Mouse (Mus musculus): ENCODE data around the gene Rph3al. TPM values are rescaled to one million over a fixed set of nuclear protein-coding genes. Genes with fewer than 3 reads are reported as not detected.

Rph3al gene
- polyA plus RNA-seq, 1 experiment from 2014 or later = 12.7 TPM

DNA sequence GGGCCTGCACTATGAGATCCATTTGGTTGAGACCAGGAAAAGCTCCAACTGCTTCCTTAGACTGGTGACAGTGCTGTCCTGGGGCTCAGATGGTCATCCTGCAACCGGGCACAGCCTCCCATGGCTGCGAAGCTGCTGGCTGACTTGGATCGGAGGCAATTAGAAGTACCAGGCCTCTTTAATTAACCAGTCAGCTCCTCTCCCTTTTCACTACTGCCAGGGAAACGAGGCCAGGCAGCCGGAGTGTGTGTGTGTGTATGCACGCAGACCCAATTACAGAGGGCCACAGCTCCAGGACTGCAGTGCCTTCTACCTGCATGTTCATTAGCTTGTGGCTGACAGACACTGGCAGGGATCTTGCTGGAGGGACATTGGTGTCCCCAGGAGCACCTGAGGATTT, 36.9 kb downstream of the Rph3al start:
- H3K27ac ChIP-seq = no peak overlapping the region
- H3K36me3 ChIP-seq = no peaks in the 10 kb centered on the region
- no peak overlapping the region for H3K4me2 ChIP-seq
- no peaks in the 10 kb centered on the region for H3K9me3 ChIP-seq
- H3K4me3 ChIP-seq (replicated peaks) = no peak overlapping the region
- no peaks in the 10 kb centered on the region for H3K27me3 ChIP-seq (replicated peaks)
- H3K4me1 ChIP-seq = peaks cover 18% of the 10 kb centered on the region
- no peak for ATAC-seq (ENCODE audit: insufficient read depth, low FRiP score, low read depth)
- 87% methylated on average over 6 of the region's 6 CpGs for WGBS
- H3K9ac ChIP-seq = no peak overlapping the region

- 45% methylated on average over 9 of the region's 9 CpGs for WGBS
- Histone ChIP-seq H3K4me3 (replicated peaks) (no peak overlapping the region), H3K27me3 (replicated peaks) (no peaks in the 10 kb centered on the region), H3K9ac (no peak overlapping the region), H3K27ac (no peak overlapping the region), H3K4me1 (peaks cover 6% of the 10 kb centered on the region; the same call in 1 of the 2 replicates), H3K4me2 (no peak overlapping the region), H3K36me3 (no peaks in the 10 kb centered on the region), H3K9me3 (no peaks in the 10 kb centered on the region)
- no peak for ATAC-seq (ENCODE audit: insufficient read depth, low FRiP score, low read depth)
Measured at GRCm38 (mm10) chr11:75899676-75900075, 38.6 kb downstream of the Rph3al start.

GRCm38 (mm10) chr11:75898532-75898931, 39.7 kb downstream of the Rph3al start:
- H3K9ac ChIP-seq = no peak overlapping the region
- H3K4me3 ChIP-seq (replicated peaks) = no peak overlapping the region
- H3K27ac ChIP-seq = no peak overlapping the region
- no peaks in the 10 kb centered on the region for H3K36me3 ChIP-seq
- no peak for ATAC-seq (ENCODE audit: insufficient read depth, low FRiP score, low read depth)
- 91% methylated on average over 9 of the region's 9 CpGs for WGBS
- no peaks in the 10 kb centered on the region for H3K27me3 ChIP-seq (replicated peaks)
- no peak overlapping the region for H3K4me2 ChIP-seq
- H3K4me1 ChIP-seq = no peaks in the 10 kb centered on the region
- no peaks in the 10 kb centered on the region for H3K9me3 ChIP-seq

- Histone ChIP-seq H3K4me1 (no peaks in the 10 kb centered on the region), H3K9me3 (no peaks in the 10 kb centered on the region), H3K27me3 (replicated peaks) (no peaks in the 10 kb centered on the region), H3K27ac (no peak overlapping the region), H3K36me3 (no peaks in the 10 kb centered on the region), H3K4me3 (replicated peaks) (no peak overlapping the region), H3K9ac (no peak overlapping the region), H3K4me2 (no peak overlapping the region)
- ATAC-seq (ENCODE audit: insufficient read depth, low FRiP score, low read depth) = no peak
- WGBS = 74% methylated on average over 12 of the region's 12 CpGs
Measured at GRCm38 (mm10) chr11:75894791-75895420, 43.3 kb downstream of the Rph3al start.

- Histone ChIP-seq H3K27me3 (replicated peaks) (no peaks in the 10 kb centered on the region), H3K27ac (no peak overlapping the region), H3K4me1 (no peaks in the 10 kb centered on the region), H3K9me3 (no peaks in the 10 kb centered on the region), H3K4me2 (no peak overlapping the region), H3K9ac (no peak overlapping the region), H3K36me3 (no peaks in the 10 kb centered on the region), H3K4me3 (replicated peaks) (no peak overlapping the region)
- 71% methylated on average over 2 of the region's 2 CpGs for WGBS
- ATAC-seq (ENCODE audit: insufficient read depth, low FRiP score, low read depth) = no peak
Measured at GRCm38 (mm10) chr11:75893956-75894355, 44.3 kb downstream of the Rph3al start.

GRCm38 (mm10) chr11:75887349-75887748, 50.9 kb downstream of the Rph3al start:
- Histone ChIP-seq H3K36me3 (no peaks in the 10 kb centered on the region), H3K27ac (no peak overlapping the region), H3K4me3 (replicated peaks) (no peak overlapping the region), H3K4me1 (no peaks in the 10 kb centered on the region), H3K9ac (no peak overlapping the region), H3K27me3 (replicated peaks) (no peaks in the 10 kb centered on the region), H3K9me3 (no peaks in the 10 kb centered on the region), H3K4me2 (no peak overlapping the region)
- ATAC-seq (ENCODE audit: insufficient read depth, low FRiP score, low read depth) = no peak
- 76% methylated on average over 3 of the region's 3 CpGs for WGBS

- no peak overlapping the region for H3K27ac ChIP-seq
- no peak overlapping the region for H3K9ac ChIP-seq
- H3K27me3 ChIP-seq (replicated peaks) = no peaks in the 10 kb centered on the region
- no peak for ATAC-seq (ENCODE audit: insufficient read depth, low FRiP score, low read depth)
- H3K36me3 ChIP-seq = no peaks in the 10 kb centered on the region
- H3K4me3 ChIP-seq (replicated peaks) = no peak overlapping the region
- H3K4me2 ChIP-seq = no peak overlapping the region
- H3K9me3 ChIP-seq = no peaks in the 10 kb centered on the region
- no peaks in the 10 kb centered on the region for H3K4me1 ChIP-seq
- 81% methylated on average over 3 of the region's 3 CpGs for WGBS
Measured at GRCm38 (mm10) chr11:75881234-75881633, 57.0 kb downstream of the Rph3al start.

- ATAC-seq (ENCODE audit: insufficient read depth, low FRiP score, low read depth) = no peak
- H3K4me1 ChIP-seq = no peaks in the 10 kb centered on the region
- H3K9ac ChIP-seq = no peak overlapping the region
- WGBS = 47% methylated on average over 8 of the region's 8 CpGs
- no peak overlapping the region for H3K4me2 ChIP-seq
- H3K36me3 ChIP-seq = no peaks in the 10 kb centered on the region
- no peak overlapping the region for H3K4me3 ChIP-seq (replicated peaks)
- no peaks in the 10 kb centered on the region for H3K27me3 ChIP-seq (replicated peaks)
- no peak overlapping the region for H3K27ac ChIP-seq
- no peaks in the 10 kb centered on the region for H3K9me3 ChIP-seq
Measured at GRCm38 (mm10) chr11:75880064-75880463, 58.2 kb downstream of the Rph3al start.

DNA sequence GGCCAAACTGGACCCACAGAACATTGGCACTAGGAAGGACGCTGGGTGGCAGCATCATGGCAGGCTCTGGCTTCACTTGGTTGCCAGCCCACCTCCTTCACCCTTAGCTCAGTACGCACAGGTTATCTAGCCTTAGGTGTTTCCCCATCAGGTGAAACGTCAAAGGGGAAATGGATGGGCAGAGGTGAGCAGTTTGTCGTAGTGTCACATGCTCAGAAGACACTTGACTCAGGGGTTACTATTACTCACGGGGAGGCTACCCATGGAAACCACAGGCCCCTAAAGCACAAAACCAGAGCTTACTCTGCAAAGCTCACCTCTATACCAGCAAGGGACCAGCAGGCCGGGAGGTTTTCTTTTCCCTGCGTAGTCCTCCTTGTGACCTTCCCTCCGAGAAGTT, 59.8 kb downstream of the Rph3al start:
- no peak for ATAC-seq (ENCODE audit: insufficient read depth, low FRiP score, low read depth)

GRCm38 (mm10) chr11:75876043-75876780, 62.0 kb downstream of the Rph3al start:
- H3K4me3 ChIP-seq (replicated peaks) = no peak overlapping the region
- H3K9me3 ChIP-seq = no peaks in the 10 kb centered on the region
- H3K27ac ChIP-seq = no peak overlapping the region
- no peaks in the 10 kb centered on the region for H3K27me3 ChIP-seq (replicated peaks)
- H3K36me3 ChIP-seq = no peaks in the 10 kb centered on the region
- no peak overlapping the region for H3K9ac ChIP-seq
- H3K4me2 ChIP-seq = no peak overlapping the region
- peak; percentile 68 for ATAC-seq (ENCODE audit: insufficient read depth, low FRiP score, low read depth)
- no peaks in the 10 kb centered on the region for H3K4me1 ChIP-seq
- WGBS = 26% methylated on average over 15 of the region's 15 CpGs

More for the DNA sequence above, 59.8 kb downstream of the Rph3al start:
- no peak overlapping the region for H3K9ac ChIP-seq
- H3K4me1 ChIP-seq = no peaks in the 10 kb centered on the region
- H3K9me3 ChIP-seq = no peaks in the 10 kb centered on the region
- no peak overlapping the region for H3K4me2 ChIP-seq
- no peak overlapping the region for H3K4me3 ChIP-seq (replicated peaks)
- no peaks in the 10 kb centered on the region for H3K27me3 ChIP-seq (replicated peaks)
- 79% methylated on average over 8 of the region's 8 CpGs for WGBS
- no peak overlapping the region for H3K27ac ChIP-seq
- H3K36me3 ChIP-seq = no peaks in the 10 kb centered on the region

- Histone ChIP-seq H3K4me1 (no peaks in the 10 kb centered on the region), H3K4me3 (replicated peaks) (no peak overlapping the region), H3K27ac (no peak overlapping the region), H3K27me3 (replicated peaks) (no peaks in the 10 kb centered on the region), H3K9me3 (no peaks in the 10 kb centered on the region), H3K36me3 (no peaks in the 10 kb centered on the region), H3K9ac (no peak overlapping the region), H3K4me2 (no peak overlapping the region)
- 85% methylated on average over 1 of the region's 1 CpGs for WGBS
- ATAC-seq (ENCODE audit: insufficient read depth, low FRiP score, low read depth) = no peak
Measured at GRCm38 (mm10) chr11:75871688-75872087, 66.5 kb downstream of the Rph3al start.

GRCm38 (mm10) chr11:75870947-75871346, 67.3 kb downstream of the Rph3al start:
- Histone ChIP-seq H3K27ac (no peak overlapping the region), H3K4me3 (replicated peaks) (no peak overlapping the region), H3K9me3 (no peaks in the 10 kb centered on the region), H3K4me2 (no peak overlapping the region), H3K36me3 (no peaks in the 10 kb centered on the region), H3K27me3 (replicated peaks) (no peaks in the 10 kb centered on the region), H3K4me1 (peaks cover 2% of the 10 kb centered on the region; the same call in 1 of the 2 replicates), H3K9ac (no peak overlapping the region)
- no peak for ATAC-seq (ENCODE audit: insufficient read depth, low FRiP score, low read depth)
- 69% methylated on average over 4 of the region's 4 CpGs for WGBS
